Mouse (Mus musculus) lung, adult 2 months (tissue): ENCODE results near the gene Il18r1. TPM values are rescaled to one million over a fixed set of nuclear protein-coding genes. Genes with fewer than 3 reads are reported as not detected.

Source experiments
- DNase-seq: peaks from one replicate; pipeline ENCODE4 v3.0.0; 2022
- H3K4me1 ChIP-seq: fragments of 200-500 bp; 2 replicates; pipeline ENCODE4 v1.6.1; 2011; ENCODE audit warnings: low read length; ENCODE audit not compliant: control insufficient read depth, insufficient read depth
- H3K4me3 ChIP-seq: fragments of 200-500 bp; replicated peaks from 2 replicates; pipeline ENCODE3; 2011; ENCODE audit warnings: low read depth, mild to moderate bottlenecking, control low read depth, low read length; ENCODE audit errors: extremely low read depth
- CTCF ChIP-seq: fragments of 200-500 bp; IDR thresholded peaks from 2 replicates; pipeline ENCODE4 v1.5.1; 2011; ENCODE audit warnings: mild to moderate bottlenecking, low read length, control low read depth; ENCODE audit not compliant: insufficient read depth
- POLR2A ChIP-seq: fragments of 200-500 bp; IDR thresholded peaks from 2 replicates; pipeline ENCODE4 v1.6.1; 2011; ENCODE audit warnings: low read depth, mild to moderate bottlenecking, control low read depth, low read length, borderline replicate concordance; ENCODE audit errors: extremely low read depth
- WGBS: fragments of 180-500 bp; shearing (Covaris S2); methylation state at CpG from one replicate; pipeline ENCODE4 v1.1.7; 2018; 5-methylcytosine and 5-hydroxymethylcytosine counted together
- polyA plus RNA-seq: library from polyadenylated mRNA; depleted of rRNA; stranded (reverse); fragments of >200 nt; gene quantifications from 2 replicates; pipeline ENCODE4 v1.2.3, GENCODE M21; 2012; rRNA removed

Il18r1 gene
- polyA plus RNA-seq, 1 experiment, result 41.1 TPM

- Histone ChIP-seq H3K4me3 (no peak overlapping the region), H3K4me1 (no peaks in the 10 kb centered on the region; the same call in 1 of the 2 replicates)
- TF ChIP-seq CTCF (no peak), POLR2A (no peak)
- no peak for DNase-seq
- WGBS, result 85% methylated on average over 6 of the region's 6 CpGs
Observed at GRCm38 (mm10) chr1:40516364-40516763, 51.0 kb downstream of the Il18r1 start.

- no peak for DNase-seq
- TF ChIP-seq CTCF (no peak), POLR2A (no peak)
- H3K4me3 ChIP-seq, result no peak overlapping the region
- WGBS, result 89% methylated on average over 7 of the region's 7 CpGs
- no peaks in the 10 kb centered on the region for H3K4me1 ChIP-seq
Observed at GRCm38 (mm10) chr1:40522918-40523317, 57.6 kb downstream of the Il18r1 start.

- Histone ChIP-seq H3K4me1 (no peaks in the 10 kb centered on the region), H3K4me3 (no peak overlapping the region)
- 79% methylated on average over 5 of the region's 5 CpGs for WGBS
- TF ChIP-seq POLR2A (no peak), CTCF (no peak)
- DNase-seq, result no peak
Observed at GRCm38 (mm10) chr1:40523971-40524722, 58.8 kb downstream of the Il18r1 start.

- no peak for DNase-seq
- Histone ChIP-seq H3K4me3 (no peak overlapping the region), H3K4me1 (no peaks in the 10 kb centered on the region)
- TF ChIP-seq POLR2A, result no peak
- TF ChIP-seq CTCF, result no peak
- WGBS, result 71% methylated on average over 5 of the region's 5 CpGs
Observed at GRCm38 (mm10) chr1:40529287-40529686, 63.9 kb downstream of the Il18r1 start.

- no peak for DNase-seq
- TF ChIP-seq CTCF (no peak), POLR2A (no peak)
- no peaks in the 10 kb centered on the region for H3K4me1 ChIP-seq
- H3K4me3 ChIP-seq, result no peak overlapping the region
- WGBS, result 79% methylated on average over 5 of the region's 5 CpGs
Observed at GRCm38 (mm10) chr1:40537577-40537976, 72.2 kb downstream of the Il18r1 start.

- TF ChIP-seq CTCF, result peak; percentile 52; the same call in 1 of the 2 replicates
- no peak for TF ChIP-seq POLR2A
- no peaks in the 10 kb centered on the region for H3K4me1 ChIP-seq
- peak; percentile 31 for DNase-seq
- 1% methylated on average over 2 of the region's 2 CpGs for WGBS
- no peak overlapping the region for H3K4me3 ChIP-seq
Observed at GRCm38 (mm10) chr1:40544650-40545049, 79.3 kb downstream of the Il18r1 start.

GRCm38 (mm10) chr1:40546645-40547044, 81.3 kb downstream of the Il18r1 start:
- H3K4me3 ChIP-seq, result no peak overlapping the region
- H3K4me1 ChIP-seq, result no peaks in the 10 kb centered on the region
- WGBS, result 64% methylated on average over 4 of the region's 4 CpGs
- TF ChIP-seq POLR2A (no peak), CTCF (no peak)
- no peak for DNase-seq

- H3K4me3 ChIP-seq, result no peak overlapping the region
- DNase-seq, result no peak
- TF ChIP-seq CTCF (no peak), POLR2A (no peak)
- WGBS, result 76% methylated on average over 11 of the region's 11 CpGs
- no peaks in the 10 kb centered on the region for H3K4me1 ChIP-seq
Observed at GRCm38 (mm10) chr1:40547064-40547572, 81.8 kb downstream of the Il18r1 start.

- no peak for DNase-seq
- Histone ChIP-seq H3K4me3 (no peak overlapping the region), H3K4me1 (no peaks in the 10 kb centered on the region)
- 35% methylated on average over 10 of the region's 10 CpGs for WGBS
- TF ChIP-seq CTCF (no peak), POLR2A (no peak)
Observed at GRCm38 (mm10) chr1:40547762-40548161, 82.4 kb downstream of the Il18r1 start.

Other genes starting within 250 kb of the Il18r1 start
- 9.2 and 14.1 TPM in 2 replicates for gene Il1r1, start 240.5 kb upstream of the Il18r1 start, polyA plus RNA-seq
- 4.4 and 8.4 TPM in 2 replicates for gene Il1rl2, start 140.9 kb upstream of the Il18r1 start, polyA plus RNA-seq
- 0.92 and 1.1 TPM in 2 replicates for gene Il1rl1, start 36.0 kb upstream of the Il18r1 start, polyA plus RNA-seq
- 1.0 and 1.4 TPM in 2 replicates for gene Il18rap, start 49.8 kb downstream of the Il18r1 start, polyA plus RNA-seq
- 1.7 and 2.0 TPM in 2 replicates for gene Slc9a4, start 114.5 kb downstream of the Il18r1 start, polyA plus RNA-seq
- gene Slc9a2, start 215.0 kb downstream of the Il18r1 start, polyA plus RNA-seq, result 2.3 and 3.2 TPM in 2 replicates